Mouse (Mus musculus): ENCODE results near the gene Trp53i13.

Trp53i13 gene

GRCm38 (mm10) chr11:77492311-77492871 lies 23.4 kb downstream of the Trp53i13 start:
- DNase-seq (ENCODE audit: low read depth, low spot score): no peak

DNA sequence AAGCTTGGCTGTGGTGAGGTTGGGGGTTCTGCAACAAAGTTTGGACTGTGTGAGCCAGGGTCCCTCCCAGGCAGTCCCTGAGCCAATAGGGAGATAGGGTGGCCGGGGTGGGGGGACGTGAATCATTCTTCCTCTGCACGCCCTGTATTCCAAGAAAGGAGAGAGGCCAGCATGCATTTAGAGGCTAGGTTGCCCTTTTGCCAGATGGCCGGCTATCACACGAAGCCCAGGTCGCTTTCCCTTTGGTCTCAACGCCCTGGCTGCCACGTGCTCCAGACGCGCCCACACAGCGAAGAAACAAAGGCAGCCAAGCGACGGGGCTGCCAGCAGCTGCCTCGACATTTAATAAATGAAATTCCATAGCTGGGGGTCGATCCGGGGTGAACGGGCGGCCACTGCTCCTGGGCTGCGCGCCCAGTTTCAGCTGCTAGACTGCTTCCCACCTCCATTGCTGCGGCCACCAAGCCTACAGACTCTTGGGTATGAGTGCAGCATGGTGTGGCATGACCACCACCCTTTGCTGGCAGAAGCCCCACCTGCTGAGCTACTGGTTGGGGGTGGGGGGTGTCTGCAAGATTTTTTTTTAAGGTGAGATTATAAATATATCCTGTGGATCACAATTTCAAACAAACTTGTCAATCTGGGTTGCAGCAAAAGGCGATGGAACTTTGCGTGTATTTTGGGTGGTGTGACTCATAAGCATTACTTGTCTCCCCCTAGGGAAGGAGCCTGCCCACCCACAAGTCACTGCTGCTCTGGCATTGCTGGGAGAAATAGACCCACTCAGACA lies 24.1 kb downstream of the Trp53i13 start:
- DNase-seq (ENCODE audit: low read depth, low spot score): no peak

GRCm38 (mm10) chr11:77491123-77491501 lies 24.7 kb downstream of the Trp53i13 start:
- DNase-seq (ENCODE audit: low read depth, low spot score): peak; percentile 92

DNA sequence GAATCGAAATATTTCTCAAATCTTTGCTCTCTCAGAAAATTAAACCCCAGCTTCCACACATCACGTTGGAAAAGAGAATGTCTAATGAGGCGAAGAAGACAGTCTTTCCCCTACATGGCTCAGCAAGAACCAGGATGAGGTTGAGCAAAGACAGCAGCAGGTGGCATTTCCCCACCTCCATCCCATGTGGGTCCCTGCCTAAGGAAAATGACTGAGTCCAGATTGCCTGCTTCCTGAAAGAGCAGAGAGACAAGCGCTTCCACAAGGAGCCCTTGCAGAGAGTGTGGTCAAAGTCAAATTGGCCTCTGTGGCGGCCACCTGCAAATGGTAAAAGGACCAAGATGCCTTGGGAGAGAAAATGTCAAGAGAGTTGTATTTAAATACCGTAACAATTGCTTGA lies 25.3 kb downstream of the Trp53i13 start:
- no peak for DNase-seq (ENCODE audit: low read depth, low spot score)

GRCm38 (mm10) chr11:77489591-77490235 lies 26.1 kb downstream of the Trp53i13 start, which contains the start of gene Ankrd13b:
Ankrd13b (minus strand) TSS chr11:77489678.
- DNase-seq (ENCODE audit: low read depth, low spot score): no peak

GRCm38 (mm10) chr11:77488771-77489581 lies 26.8 kb downstream of the Trp53i13 start:
- no peak for DNase-seq (ENCODE audit: low read depth, low spot score)

- DNase-seq (ENCODE audit: low read depth, low spot score): no peak
Measured at GRCm38 (mm10) chr11:77486798-77487197, 29.0 kb downstream of the Trp53i13 start.

- no peak for DNase-seq (ENCODE audit: low read depth, low spot score)
Measured at GRCm38 (mm10) chr11:77485229-77485628, 30.6 kb downstream of the Trp53i13 start.

DNA sequence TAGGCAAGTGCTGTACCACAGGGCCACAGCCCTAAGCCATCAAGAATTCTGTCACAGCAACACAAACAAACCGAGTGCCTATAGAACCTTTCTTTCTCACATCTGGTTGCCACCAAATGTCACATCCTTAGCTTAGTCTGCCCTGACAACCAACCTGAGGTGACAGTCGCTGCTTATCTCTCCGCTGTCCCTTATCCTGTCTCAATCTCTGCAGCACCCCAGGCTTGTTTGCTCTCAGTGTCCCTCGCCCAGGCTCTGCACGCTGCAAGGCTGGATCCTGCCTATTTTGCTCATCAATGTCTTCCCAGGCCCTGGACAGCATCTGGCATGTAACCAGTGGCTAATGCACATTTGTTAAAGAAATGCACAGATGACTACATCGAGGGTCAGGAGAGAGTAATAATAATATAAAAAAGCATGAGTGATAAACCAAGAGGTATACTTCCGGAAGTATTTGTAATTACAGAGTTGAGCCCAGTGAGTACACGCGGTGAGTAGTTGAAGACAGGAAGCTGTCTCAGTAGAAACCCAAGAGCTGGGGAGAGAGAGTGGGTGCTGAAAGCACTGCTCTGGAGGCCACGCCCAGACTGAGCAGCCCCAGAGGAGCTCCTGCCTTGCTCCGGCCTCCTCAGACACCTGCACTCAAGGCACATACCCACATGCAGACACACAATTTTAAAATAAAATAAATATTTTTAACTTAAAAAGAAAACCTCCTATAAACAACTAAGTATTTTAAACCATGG lies 32.1 kb downstream of the Trp53i13 start:
- no peak for DNase-seq (ENCODE audit: low read depth, low spot score)

DNA sequence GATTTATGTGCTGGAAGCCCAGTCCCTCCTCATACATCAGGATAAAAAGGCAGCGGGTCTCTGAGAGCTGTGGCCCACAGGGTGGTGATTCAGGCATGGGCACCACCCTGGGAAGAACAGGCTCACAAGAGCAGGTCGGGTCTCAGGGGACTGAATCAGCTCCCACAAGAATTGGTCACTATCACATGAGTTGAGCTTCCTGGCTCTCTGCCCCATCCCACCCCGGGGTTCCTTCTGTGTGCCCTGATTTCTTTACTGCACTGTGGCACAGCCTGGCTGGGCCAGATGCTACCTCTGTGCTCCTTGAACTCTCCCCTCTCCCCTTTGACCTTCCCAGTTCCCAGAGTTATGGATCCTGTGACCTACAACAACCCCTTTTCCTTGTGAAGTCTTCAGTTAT lies 32.7 kb downstream of the Trp53i13 start:
- no peak for DNase-seq (ENCODE audit: low read depth, low spot score)

DNA sequence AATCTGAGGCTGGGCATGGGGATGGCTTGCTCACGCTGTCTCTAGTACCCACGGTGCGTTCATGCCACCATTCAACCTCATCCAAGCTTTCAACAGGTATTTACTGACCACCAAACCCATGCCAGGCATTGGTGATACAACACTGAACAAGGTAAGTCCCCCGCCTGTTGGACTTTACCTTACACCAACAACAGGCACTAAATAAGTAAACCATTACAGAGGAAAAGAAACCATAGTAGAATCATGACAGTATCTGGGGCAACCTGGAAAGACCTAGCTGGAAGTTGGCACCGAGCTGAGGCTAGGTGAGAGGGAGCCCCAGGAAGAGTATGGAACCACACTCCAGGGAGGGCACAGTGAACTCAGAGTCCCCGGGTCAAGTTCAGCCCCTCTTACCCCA lies 38.9 kb downstream of the Trp53i13 start:
- no peak for DNase-seq (ENCODE audit: low read depth, low spot score)

- no peak for DNase-seq (ENCODE audit: low read depth, low spot score)
Measured at GRCm38 (mm10) chr11:77476216-77476615, 39.6 kb downstream of the Trp53i13 start.

GRCm38 (mm10) chr11:77472775-77473174 lies 43.0 kb downstream of the Trp53i13 start:
- no peak for DNase-seq (ENCODE audit: low read depth, low spot score)

GRCm38 (mm10) chr11:77471407-77471806 lies 44.4 kb downstream of the Trp53i13 start:
- DNase-seq (ENCODE audit: low read depth, low spot score): no peak

DNA sequence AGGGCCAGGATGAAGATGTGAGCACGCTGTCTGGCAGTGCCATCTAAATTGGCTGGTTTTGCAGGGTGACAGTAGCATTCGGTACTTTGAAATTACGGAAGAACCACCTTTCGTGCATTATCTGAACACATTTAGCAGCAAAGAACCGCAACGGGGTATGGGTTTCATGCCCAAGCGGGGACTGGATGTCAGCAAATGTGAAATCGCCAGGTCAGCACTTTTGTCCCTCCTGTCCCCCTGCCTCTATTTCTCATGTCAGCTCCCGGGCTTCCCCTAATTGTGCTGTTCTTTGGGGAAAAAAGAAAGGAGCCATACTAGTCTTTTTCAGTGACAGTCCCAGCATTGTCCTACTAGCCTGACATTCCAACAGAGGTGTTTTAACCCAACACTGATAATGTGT lies 47.4 kb downstream of the Trp53i13 start:
- no peak for DNase-seq (ENCODE audit: low read depth, low spot score)

GRCm38 (mm10) chr11:77467784-77468183 lies 48.0 kb downstream of the Trp53i13 start:
- DNase-seq (ENCODE audit: low read depth, low spot score): no peak

GRCm38 (mm10) chr11:77467157-77467556 lies 48.6 kb downstream of the Trp53i13 start:
- no peak for DNase-seq (ENCODE audit: low read depth, low spot score)

DNA sequence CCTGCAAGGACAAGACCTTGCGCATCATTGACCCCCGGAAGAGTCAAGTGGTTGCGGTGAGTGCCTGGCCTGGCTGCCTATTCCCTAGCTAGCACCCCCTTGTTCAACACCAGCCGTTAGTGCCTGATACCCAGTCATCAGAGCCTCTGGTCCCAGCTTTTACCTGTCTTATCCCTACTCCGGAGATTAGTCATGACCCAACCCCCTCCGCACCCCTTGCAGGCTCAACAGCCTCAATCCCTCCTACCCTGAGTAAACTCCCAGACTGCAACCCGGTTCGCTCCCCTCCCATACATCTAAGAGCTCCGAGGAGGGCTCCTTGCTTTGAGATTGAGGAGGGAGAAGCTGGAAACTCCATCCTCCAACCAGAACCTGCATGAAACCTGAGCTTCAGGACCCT lies 49.2 kb downstream of the Trp53i13 start:
- DNase-seq (ENCODE audit: low read depth, low spot score): no peak

GRCm38 (mm10) chr11:77465111-77465510 lies 50.7 kb downstream of the Trp53i13 start:
- DNase-seq (ENCODE audit: low read depth, low spot score): no peak

GRCm38 (mm10) chr11:77464684-77465083 lies 51.1 kb downstream of the Trp53i13 start:
- DNase-seq (ENCODE audit: low read depth, low spot score): no peak

DNA sequence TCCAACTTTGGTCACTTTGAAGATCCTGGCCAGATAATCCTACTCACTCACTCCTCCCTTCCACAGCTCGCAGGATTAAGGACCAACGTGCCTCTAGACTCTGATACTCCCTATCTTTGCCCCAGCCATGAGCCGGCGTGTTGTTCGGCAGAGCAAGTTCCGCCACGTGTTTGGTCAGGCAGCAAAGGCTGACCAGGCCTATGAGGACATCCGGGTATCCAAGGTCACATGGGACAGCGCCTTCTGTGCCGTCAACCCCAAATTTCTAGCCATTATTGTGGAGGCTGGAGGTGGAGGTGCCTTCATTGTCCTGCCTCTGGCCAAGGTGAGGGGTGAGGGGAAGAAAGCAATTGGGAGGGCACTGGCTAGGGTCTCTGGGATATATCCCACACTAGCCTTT lies 52.0 kb downstream of the Trp53i13 start:
- no peak for DNase-seq (ENCODE audit: low read depth, low spot score)

All from embryo, embryonic 11.5 days (tissue).